Mouse (Mus musculus) ES-Bruce4 (cell line): ENCODE results near the gene Ankrd22. TPM values are rescaled to one million over a fixed set of nuclear protein-coding genes. Genes with fewer than 3 reads are reported as not detected.

Experiments
- H3K27ac ChIP-seq: 2 replicates; pipeline ENCODE4 v1.5.1; 2012; ENCODE audit warnings: low read length, inconsistent platforms; ENCODE audit not compliant: insufficient read depth
- H3K27me3 ChIP-seq: 2 replicates; pipeline ENCODE4 v1.6.1; 2012; ENCODE audit warnings: mild to moderate bottlenecking, low read length, inconsistent platforms; ENCODE audit not compliant: control insufficient read depth, poor library complexity, insufficient read depth, severe bottlenecking
- H3K36me3 ChIP-seq: 2 replicates; pipeline ENCODE4 v1.6.1; 2012; ENCODE audit warnings: inconsistent platforms, mild to moderate bottlenecking, low read length, moderate library complexity; ENCODE audit not compliant: control insufficient read depth, poor library complexity, insufficient read depth, severe bottlenecking
- H3K4me1 ChIP-seq: one replicate; pipeline ENCODE4 v1.8.1; 2011; ENCODE audit warnings: low read length; ENCODE audit not compliant: control insufficient read depth, insufficient read depth
- H3K4me3 ChIP-seq: 2 replicates; pipeline ENCODE4 v1.5.1; 2011; ENCODE audit warnings: low read depth, mild to moderate bottlenecking, low read length
- H3K9ac ChIP-seq: 2 replicates; pipeline ENCODE4 v1.6.1; 2012; ENCODE audit warnings: low read depth, mild to moderate bottlenecking, inconsistent platforms; ENCODE audit not compliant: poor library complexity, severe bottlenecking
- H3K9me3 ChIP-seq: replicated peaks from 2 replicates; pipeline ENCODE4 v1.6.1; 2012; ENCODE audit warnings: mild to moderate bottlenecking, low read length, inconsistent platforms; ENCODE audit not compliant: control insufficient read depth, poor library complexity, insufficient read depth, severe bottlenecking
- CTCF ChIP-seq: IDR thresholded peaks from one replicate; pipeline ENCODE4 v1.8.1; 2011; ENCODE audit warnings: low read depth, low read length
- EP300 ChIP-seq: IDR thresholded peaks from 2 replicates; pipeline ENCODE4 v1.6.1; 2011; ENCODE audit warnings: low read depth, low read length; ENCODE audit not compliant: insufficient read depth
- POLR2A ChIP-seq: IDR thresholded peaks from one replicate; pipeline ENCODE4 v1.8.1; 2011; ENCODE audit warnings: low read length; ENCODE audit not compliant: insufficient read depth
- polyA plus RNA-seq: library from polyadenylated mRNA; stranded (reverse); fragments of >200 nt; gene quantifications from 2 replicates; pipeline ENCODE4 v1.2.4, GENCODE M21; 2011; ENCODE audit warnings: low read depth; ENCODE audit not compliant: missing spikeins, insufficient read depth, insufficient read length

Gene Ankrd22
- polyA plus RNA-seq, 1 experiment = not detected

GRCm38 (mm10) chr19:34119102-34119501 is 46.8 kb downstream of the Ankrd22 start:
- Histone ChIP-seq H3K9me3 (no peaks in the 10 kb centered on the region), H3K4me3 (no peak overlapping the region), H3K9ac (no peak overlapping the region), H3K36me3 (no peaks in the 10 kb centered on the region), H3K4me1 (no peaks in the 10 kb centered on the region), H3K27ac (no peak overlapping the region), H3K27me3 (no peaks in the 10 kb centered on the region)
- no peak for TF ChIP-seq EP300
- no peak for TF ChIP-seq CTCF

GRCm38 (mm10) chr19:34104841-34105240 is 61.0 kb downstream of the Ankrd22 start:
- no peak overlapping the region for H3K27ac ChIP-seq
- no peaks in the 10 kb centered on the region for H3K27me3 ChIP-seq
- H3K4me1 ChIP-seq = no peaks in the 10 kb centered on the region
- no peak overlapping the region for H3K9ac ChIP-seq
- TF ChIP-seq EP300 (no peak), CTCF (no peak), POLR2A (no peak)
- no peak overlapping the region for H3K4me3 ChIP-seq
- H3K9me3 ChIP-seq = no peaks in the 10 kb centered on the region
- H3K36me3 ChIP-seq = no peaks in the 10 kb centered on the region

DNA sequence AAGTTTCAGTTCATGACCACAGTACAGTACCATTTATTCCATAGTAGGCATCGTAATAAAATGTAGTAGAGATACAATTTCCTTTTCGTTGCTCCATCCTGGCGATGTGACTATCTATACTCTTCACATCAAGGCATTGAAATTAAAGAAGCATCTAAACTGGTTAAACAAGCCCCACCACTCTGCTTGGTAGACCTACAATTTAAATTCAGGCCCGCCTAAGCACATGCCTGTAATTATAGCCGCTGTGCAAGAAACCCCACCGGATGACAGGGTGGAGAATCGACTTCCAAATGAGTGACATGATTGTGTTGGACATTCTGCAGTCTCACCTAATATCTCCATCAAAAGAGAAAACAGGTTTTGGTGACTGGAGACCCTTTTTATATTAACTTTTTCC is 64.0 kb downstream of the Ankrd22 start:
- no peak for TF ChIP-seq CTCF
- TF ChIP-seq POLR2A = no peak
- TF ChIP-seq EP300 = no peak
- H3K27me3 ChIP-seq = no peaks in the 10 kb centered on the region
- H3K4me1 ChIP-seq = no peaks in the 10 kb centered on the region
- no peak overlapping the region for H3K27ac ChIP-seq
- H3K36me3 ChIP-seq = no peaks in the 10 kb centered on the region
- no peak overlapping the region for H3K4me3 ChIP-seq
- no peaks in the 10 kb centered on the region for H3K9me3 ChIP-seq
- H3K9ac ChIP-seq = no peak overlapping the region

DNA sequence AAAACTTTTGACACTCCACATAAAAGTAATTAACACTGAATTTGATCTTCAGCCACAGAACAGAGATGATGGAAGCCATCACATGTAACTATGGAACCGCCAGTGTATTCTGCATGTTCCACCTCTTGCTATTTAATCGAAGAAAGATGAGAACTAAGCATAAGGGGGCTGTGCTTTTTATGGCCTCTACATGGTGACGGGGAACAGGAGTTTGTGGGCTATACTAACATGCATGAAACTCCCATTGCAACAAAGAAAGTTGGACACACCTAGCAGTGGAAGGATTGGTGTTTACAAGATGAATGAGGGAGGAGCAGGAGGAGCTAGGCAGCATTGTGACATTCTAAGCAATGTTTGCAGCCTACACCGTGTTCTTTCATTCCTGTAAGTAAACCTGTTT is 65.2 kb downstream of the Ankrd22 start, which contains the start of gene Lipm:
Lipm (plus strand) TSS at position 301 of the 400 bp plus-strand sequence.
- Histone ChIP-seq H3K36me3 (no peaks in the 10 kb centered on the region), H3K4me3 (no peak within 1 kb of the TSS), H3K9ac (no peak within 1 kb of the TSS), H3K9me3 (no peaks in the 10 kb centered on the region), H3K27ac (no peak within 1 kb of the TSS), H3K27me3 (no peaks in the 10 kb centered on the region), H3K4me1 (no peaks in the 10 kb centered on the region)
- no peak for TF ChIP-seq EP300
- TF ChIP-seq POLR2A = no peak
- no peak for TF ChIP-seq CTCF

GRCm38 (mm10) chr19:34096228-34096627 is 69.6 kb downstream of the Ankrd22 start:
- Histone ChIP-seq H3K9me3 (no peaks in the 10 kb centered on the region), H3K4me1 (no peaks in the 10 kb centered on the region), H3K27me3 (no peaks in the 10 kb centered on the region), H3K27ac (no peak overlapping the region), H3K36me3 (no peaks in the 10 kb centered on the region), H3K9ac (no peak overlapping the region), H3K4me3 (no peak overlapping the region)
- TF ChIP-seq CTCF (no peak), POLR2A (no peak), EP300 (no peak)

DNA sequence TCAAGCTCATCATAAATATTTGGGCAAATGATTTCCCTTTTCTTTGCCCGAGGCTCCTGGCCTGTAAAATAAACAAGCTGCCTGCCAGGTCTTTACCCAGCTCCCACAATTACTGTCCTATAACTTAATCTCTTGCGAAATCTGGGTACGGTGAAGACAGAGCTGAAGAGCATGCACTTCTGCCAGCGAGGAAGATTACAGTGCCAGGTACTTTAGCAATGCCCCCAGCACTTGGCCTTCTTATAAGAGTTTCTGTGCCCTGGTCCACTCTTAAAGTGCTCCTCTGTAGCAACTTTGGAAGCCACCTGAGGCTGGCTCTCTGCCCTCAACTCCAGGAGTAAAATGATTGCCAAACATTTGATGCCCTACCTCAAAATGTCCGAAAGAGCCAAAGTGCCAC is 70.5 kb downstream of the Ankrd22 start:
- no peak for TF ChIP-seq POLR2A
- TF ChIP-seq EP300 = no peak
- no peak for TF ChIP-seq CTCF
- Histone ChIP-seq H3K27me3 (no peaks in the 10 kb centered on the region), H3K27ac (no peak overlapping the region), H3K9ac (no peak overlapping the region), H3K36me3 (no peaks in the 10 kb centered on the region), H3K9me3 (no peaks in the 10 kb centered on the region), H3K4me1 (no peaks in the 10 kb centered on the region), H3K4me3 (no peak overlapping the region)
